Mouse (Mus musculus) forelimb bud, embryonic 11.5 days (tissue): ENCODE results near the gene Epm2a.

Experiments used
- DNase-seq: peaks from one replicate; pipeline ENCODE4 v3.0.0-alpha.2; 2012; ENCODE audit warnings: low read depth, low spot score

Gene Epm2a

GRCm38 (mm10) chr10:11429059-11429812 lies 86.0 kb downstream of the Epm2a start:
- DNase-seq = no peak

GRCm38 (mm10) chr10:11436961-11437360 lies 93.8 kb downstream of the Epm2a start:
- DNase-seq = no peak

GRCm38 (mm10) chr10:11438461-11438860 lies 95.3 kb downstream of the Epm2a start:
- no peak for DNase-seq

- DNase-seq = no peak
These were observed 96.1 kb downstream of the Epm2a start for GRCm38 (mm10) chr10:11439342-11439741.

- peak; percentile 84 for DNase-seq
These were observed 106.5 kb downstream of the Epm2a start for GRCm38 (mm10) chr10:11449556-11450305.

- DNase-seq = no peak
These were observed 109.3 kb downstream of the Epm2a start for GRCm38 (mm10) chr10:11452537-11452936.

- DNase-seq = no peak
These were observed 114.2 kb downstream of the Epm2a start for GRCm38 (mm10) chr10:11457445-11457844.

GRCm38 (mm10) chr10:11491956-11492355 lies 148.8 kb downstream of the Epm2a start:
- DNase-seq = peak; percentile 100
